ENCODE assay signal across 8 mouse cellular contexts in the genomic region with DNA sequence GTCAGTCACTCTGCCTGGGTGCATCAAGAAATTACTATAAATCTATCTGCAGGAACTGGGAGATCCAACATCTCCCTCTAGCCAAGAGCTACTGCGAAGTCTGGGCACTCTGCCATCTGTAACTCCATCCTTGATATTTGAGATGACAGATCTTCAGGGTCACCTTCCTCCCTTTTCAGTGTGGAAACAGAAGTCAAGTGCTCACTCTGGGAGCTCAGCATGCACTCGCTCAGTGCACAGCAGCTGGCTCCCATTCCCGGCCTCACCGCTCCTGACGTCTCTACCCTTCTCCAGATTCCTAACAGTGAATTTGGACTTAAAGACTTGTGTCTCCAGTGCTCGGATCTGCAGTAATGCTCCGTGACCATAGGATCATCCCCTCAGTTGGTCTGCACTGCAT.
DNase-seq lines count a peak whose midpoint lies in the region; ATAC-seq lines count a peak whose summit lies in the region.

No protein-coding gene starts in this region.

- DNase-seq in embryo, embryonic 11.5 days (ENCODE audit: low read depth, low spot score) = peak; percentile 11
- DNase-seq in embryo, embryonic 11 days = no peak
- DNase-seq in right cerebral cortex, adult 18-20 months = peak; percentile 7
- no peak for DNase-seq in right cerebral cortex, postnatal 36 days (ENCODE audit: low spot score in 2 of 2)
- DNase-seq in heart, postnatal 10 days = peak; percentile 11 to 28
- peak; percentile 65 for DNase-seq in lung, postnatal 10 days
- no peak for DNase-seq in layer of hippocampus, postnatal 36 days

- ATAC-seq in inflammation-experienced regulatory T-cells, adult 6 months = no peak

- intact Hi-C loops in heart, postnatal 10 days (cut with DNase I) = no loop called here

Comparison
In these comparisons a context has a peak if more than half of its experiments do, and no peak if none do; other contexts are left out.
1. DNase-seq: peak in embryo, embryonic 11.5 days (single experiment), right cerebral cortex, adult 18-20 months (single experiment), heart, postnatal 10 days (2 of 2) and lung, postnatal 10 days (single experiment); none in embryo, embryonic 11 days (single experiment), right cerebral cortex, postnatal 36 days (0 of 2) and layer of hippocampus, postnatal 36 days (0 of 2).